Mouse (Mus musculus): ENCODE data around the gene Fam3c. TPM values are rescaled to one million over a fixed set of nuclear protein-coding genes. Genes with fewer than 3 reads are reported as not detected.

Gene Fam3c
- polyA plus RNA-seq, 1 experiment from 2014 or later = 38.1 TPM

GRCm38 (mm10) chr6:22378462-22378861, 22.4 kb upstream of the Fam3c start:
- H3K4me3 ChIP-seq (replicated peaks) = no peak overlapping the region
- no peaks in the 10 kb centered on the region for H3K27me3 ChIP-seq
- no peak overlapping the region for H3K27ac ChIP-seq
- no peaks in the 10 kb centered on the region for H3K4me1 ChIP-seq (replicated peaks)
- no peak for ATAC-seq
- H3K9me3 ChIP-seq = no peaks in the 10 kb centered on the region
- H3K9ac ChIP-seq (replicated peaks) = no peak overlapping the region
- WGBS = 80% methylated on average over 5 of the region's 5 CpGs
- no peaks in the 10 kb centered on the region for H3K36me3 ChIP-seq
- H3K4me2 ChIP-seq (replicated peaks) = no peak overlapping the region

GRCm38 (mm10) chr6:22374791-22375190, 18.7 kb upstream of the Fam3c start:
- Histone ChIP-seq H3K4me1 (replicated peaks) (no peaks in the 10 kb centered on the region), H3K9me3 (no peaks in the 10 kb centered on the region), H3K27ac (no peak overlapping the region), H3K36me3 (no peaks in the 10 kb centered on the region), H3K27me3 (no peaks in the 10 kb centered on the region), H3K9ac (replicated peaks) (no peak overlapping the region), H3K4me3 (replicated peaks) (no peak overlapping the region), H3K4me2 (replicated peaks) (no peak overlapping the region)
- ATAC-seq = no peak
- 85% methylated on average over 3 of the region's 3 CpGs for WGBS

GRCm38 (mm10) chr6:22373476-22373875, 17.4 kb upstream of the Fam3c start:
- Histone ChIP-seq H3K4me3 (replicated peaks) (no peak overlapping the region), H3K36me3 (no peaks in the 10 kb centered on the region), H3K4me1 (replicated peaks) (no peaks in the 10 kb centered on the region), H3K4me2 (replicated peaks) (no peak overlapping the region), H3K9me3 (no peaks in the 10 kb centered on the region), H3K27ac (no peak overlapping the region), H3K27me3 (no peaks in the 10 kb centered on the region), H3K9ac (replicated peaks) (no peak overlapping the region)
- 92% methylated on average over 2 of the region's 2 CpGs for WGBS
- ATAC-seq = no peak

GRCm38 (mm10) chr6:22366977-22367376, 10.9 kb upstream of the Fam3c start:
- no peak overlapping the region for H3K4me3 ChIP-seq (replicated peaks)
- H3K9ac ChIP-seq (replicated peaks) = no peak overlapping the region
- H3K27ac ChIP-seq = no peak overlapping the region
- no peaks in the 10 kb centered on the region for H3K4me1 ChIP-seq (replicated peaks)
- no peaks in the 10 kb centered on the region for H3K36me3 ChIP-seq
- no peaks in the 10 kb centered on the region for H3K27me3 ChIP-seq
- 93% methylated on average over 2 of the region's 2 CpGs for WGBS
- no peak for ATAC-seq
- no peak overlapping the region for H3K4me2 ChIP-seq (replicated peaks)
- no peaks in the 10 kb centered on the region for H3K9me3 ChIP-seq

GRCm38 (mm10) chr6:22363590-22363989, 7.5 kb upstream of the Fam3c start:
- 86% methylated on average over 3 of the region's 3 CpGs for WGBS
- no peak for ATAC-seq
- H3K27me3 ChIP-seq = no peaks in the 10 kb centered on the region

GRCm38 (mm10) chr6:22361941-22362340, 5.9 kb upstream of the Fam3c start:
- Histone ChIP-seq H3K9ac (replicated peaks) (no peak overlapping the region), H3K4me1 (replicated peaks) (no peaks in the 10 kb centered on the region), H3K27me3 (no peaks in the 10 kb centered on the region), H3K4me3 (replicated peaks) (no peak overlapping the region), H3K4me2 (replicated peaks) (no peak overlapping the region), H3K9me3 (no peaks in the 10 kb centered on the region), H3K36me3 (no peaks in the 10 kb centered on the region), H3K27ac (no peak overlapping the region)
- 77% methylated on average over 3 of the region's 3 CpGs for WGBS
- no peak for ATAC-seq

More at GRCm38 (mm10) chr6:22363590-22363989, 7.5 kb upstream of the Fam3c start:
- Histone ChIP-seq H3K4me1 (replicated peaks) (no peaks in the 10 kb centered on the region), H3K9me3 (no peaks in the 10 kb centered on the region), H3K4me2 (replicated peaks) (no peak overlapping the region), H3K9ac (replicated peaks) (no peak overlapping the region), H3K27ac (no peak overlapping the region), H3K4me3 (replicated peaks) (no peak overlapping the region), H3K36me3 (no peaks in the 10 kb centered on the region)

GRCm38 (mm10) chr6:22359019-22359418, 3.0 kb upstream of the Fam3c start:
- Histone ChIP-seq H3K27ac (no peak overlapping the region), H3K4me3 (replicated peaks) (no peak overlapping the region), H3K27me3 (no peaks in the 10 kb centered on the region), H3K36me3 (no peaks in the 10 kb centered on the region), H3K4me2 (replicated peaks) (no peak overlapping the region), H3K4me1 (replicated peaks) (0 out of 2 replicates have a peak, but pooled peaks cover 9% of the 10 kb centered on the region), H3K9me3 (no peaks in the 10 kb centered on the region), H3K9ac (replicated peaks) (no peak overlapping the region)
- WGBS = 64% methylated on average over 1 of the region's 1 CpGs
- no peak for ATAC-seq

GRCm38 (mm10) chr6:22357351-22357750, 1.3 kb upstream of the Fam3c start:
- no peak for ATAC-seq
- H3K9ac ChIP-seq (replicated peaks) = no peak overlapping the region
- H3K4me1 ChIP-seq (replicated peaks) = 0 out of 2 replicates have a peak, but pooled peaks cover 11% of the 10 kb centered on the region
- H3K36me3 ChIP-seq = no peaks in the 10 kb centered on the region
- no peaks in the 10 kb centered on the region for H3K27me3 ChIP-seq
- no peaks in the 10 kb centered on the region for H3K9me3 ChIP-seq
- no peak overlapping the region for H3K27ac ChIP-seq
- WGBS = 95% methylated on average over 4 of the region's 4 CpGs
- H3K4me2 ChIP-seq (replicated peaks) = no peak overlapping the region
- no peak overlapping the region for H3K4me3 ChIP-seq (replicated peaks)

- Histone ChIP-seq H3K27ac (peak overlapping the region; percentile 85), H3K9me3 (no peaks in the 10 kb centered on the region), H3K4me3 (replicated peaks) (peak overlapping the region; percentile 70), H3K36me3 (no peaks in the 10 kb centered on the region), H3K9ac (replicated peaks) (peak overlapping the region; percentile 88), H3K27me3 (no peaks in the 10 kb centered on the region), H3K4me2 (replicated peaks) (peak overlapping the region; percentile 54), H3K4me1 (replicated peaks) (0 out of 2 replicates have a peak, but pooled peaks cover 14% of the 10 kb centered on the region)
- no peak; the same call in none of the 2 replicates for ATAC-seq
- 3% methylated on average over 44 of the region's 62 CpGs for WGBS
Observed at GRCm38 (mm10) chr6:22355396-22356085, 502 bp downstream of the Fam3c start.

GRCm38 (mm10) chr6:22354675-22355074, 1.4 kb downstream of the Fam3c start:
- 85% methylated on average over 7 of the region's 7 CpGs for WGBS
- H3K4me1 ChIP-seq (replicated peaks) = 0 out of 2 replicates have a peak, but pooled peaks cover 14% of the 10 kb centered on the region
- H3K4me3 ChIP-seq (replicated peaks) = no peak overlapping the region
- H3K4me2 ChIP-seq (replicated peaks) = no peak overlapping the region
- H3K27ac ChIP-seq = no peak overlapping the region
- no peaks in the 10 kb centered on the region for H3K27me3 ChIP-seq
- ATAC-seq = no peak
- no peaks in the 10 kb centered on the region for H3K9me3 ChIP-seq
- no peaks in the 10 kb centered on the region for H3K36me3 ChIP-seq
- no peak overlapping the region for H3K9ac ChIP-seq (replicated peaks)

GRCm38 (mm10) chr6:22354031-22354430, 2.0 kb downstream of the Fam3c start:
- H3K27ac ChIP-seq = no peak overlapping the region
- H3K4me2 ChIP-seq (replicated peaks) = no peak overlapping the region
- no peak for ATAC-seq
- no peaks in the 10 kb centered on the region for H3K9me3 ChIP-seq
- H3K27me3 ChIP-seq = no peaks in the 10 kb centered on the region
- 0 out of 2 replicates have a peak, but pooled peaks cover 14% of the 10 kb centered on the region for H3K4me1 ChIP-seq (replicated peaks)
- 79% methylated on average over 1 of the region's 1 CpGs for WGBS
- H3K9ac ChIP-seq (replicated peaks) = no peak overlapping the region
- H3K4me3 ChIP-seq (replicated peaks) = no peak overlapping the region
- no peaks in the 10 kb centered on the region for H3K36me3 ChIP-seq

GRCm38 (mm10) chr6:22351551-22351950, 4.5 kb downstream of the Fam3c start:
- no peak for ATAC-seq
- 84% methylated on average over 9 of the region's 9 CpGs for WGBS

GRCm38 (mm10) chr6:22350239-22350571, 5.8 kb downstream of the Fam3c start:
- Histone ChIP-seq H3K4me2 (replicated peaks) (no peak overlapping the region), H3K9ac (replicated peaks) (no peak overlapping the region), H3K4me1 (replicated peaks) (peaks cover 14% of the 10 kb centered on the region; the same call in 1 of the 2 replicates), H3K4me3 (replicated peaks) (no peak overlapping the region), H3K27ac (no peak overlapping the region), H3K36me3 (no peaks in the 10 kb centered on the region), H3K27me3 (no peaks in the 10 kb centered on the region), H3K9me3 (no peaks in the 10 kb centered on the region)
- WGBS = 81% methylated on average over 4 of the region's 4 CpGs
- no peak for ATAC-seq

More at GRCm38 (mm10) chr6:22351551-22351950, 4.5 kb downstream of the Fam3c start:
- H3K27ac ChIP-seq = no peak overlapping the region
- H3K4me1 ChIP-seq (replicated peaks) = 0 out of 2 replicates have a peak, but pooled peaks cover 14% of the 10 kb centered on the region
- no peak overlapping the region for H3K4me3 ChIP-seq (replicated peaks)
- H3K4me2 ChIP-seq (replicated peaks) = no peak overlapping the region
- H3K9me3 ChIP-seq = no peaks in the 10 kb centered on the region
- no peaks in the 10 kb centered on the region for H3K27me3 ChIP-seq
- H3K9ac ChIP-seq (replicated peaks) = no peak overlapping the region
- H3K36me3 ChIP-seq = no peaks in the 10 kb centered on the region
